Mouse (Mus musculus) lung, embryonic 16.5 days (tissue): ENCODE data around the gene Tfeb. TPM values are rescaled to one million over a fixed set of nuclear protein-coding genes. Genes with fewer than 3 reads are reported as not detected.

Source experiments
- ATAC-seq: fragments of 200-750 bp; cut with Nextera tagmentation; 2 replicates; pipeline ENCODE4 v1.8.0; 2017; ENCODE audit warnings: low read depth, mild to moderate bottlenecking, moderate library complexity
- H3K27ac ChIP-seq: fragments of 300-500 bp; sonication (generic); 2 replicates; pipeline ENCODE4 v1.5.1; 2014; ENCODE audit warnings: mild to moderate bottlenecking, control low read depth, low read length
- H3K27me3 ChIP-seq: fragments of 300-500 bp; sonication (generic); 2 replicates; pipeline ENCODE4 v1.6.1; 2014; ENCODE audit warnings: low read depth, low read length, mixed read lengths; ENCODE audit not compliant: control insufficient read depth, insufficient read depth
- H3K36me3 ChIP-seq: fragments of 300-500 bp; sonication (generic); 2 replicates; pipeline ENCODE4 v1.6.1; 2014; ENCODE audit warnings: low read length; ENCODE audit not compliant: control insufficient read depth, insufficient read depth
- H3K4me1 ChIP-seq: fragments of 300-500 bp; sonication (generic); replicated peaks from 2 replicates; pipeline ENCODE4 v1.6.1; 2014; ENCODE audit warnings: low read length, mixed read lengths; ENCODE audit not compliant: control insufficient read depth, insufficient read depth
- H3K4me2 ChIP-seq: fragments of 300-500 bp; sonication (generic); 2 replicates; pipeline ENCODE4 v1.6.1; 2014; ENCODE audit warnings: low read depth, low read length, control low read depth
- H3K4me3 ChIP-seq: fragments of 300-500 bp; sonication (generic); 2 replicates; pipeline ENCODE4 v1.5.1; 2014; ENCODE audit warnings: mild to moderate bottlenecking, low read length, control low read depth
- H3K9ac ChIP-seq: fragments of 300-500 bp; sonication (generic); 2 replicates; pipeline ENCODE4 v1.6.1; 2014; ENCODE audit warnings: low read length, control low read depth
- H3K9me3 ChIP-seq: fragments of 300-500 bp; sonication (generic); 2 replicates; pipeline ENCODE4 v1.6.1; 2016; ENCODE audit warnings: low read length; ENCODE audit not compliant: control insufficient read depth
- WGBS: fragments of 180-500 bp; shearing (Covaris S2); extraction: QIAGEN DNeasy Blood & Tissue Kit; methylation state at CpG from one replicate; pipeline ENCODE4 v1.1.7; 2014; 5-methylcytosine and 5-hydroxymethylcytosine counted together
- polyA plus RNA-seq: library from polyadenylated mRNA; unstranded; fragments of >200 nt; fragmentation: Nextera tagmentation; extraction: Ambion mirVana; gene quantifications from 2 replicates; pipeline ENCODE4 v1.2.1, GENCODE M21; 2015

Gene Tfeb
- polyA plus RNA-seq, 1 experiment from 2014 or later, result 13.1 TPM

DNA sequence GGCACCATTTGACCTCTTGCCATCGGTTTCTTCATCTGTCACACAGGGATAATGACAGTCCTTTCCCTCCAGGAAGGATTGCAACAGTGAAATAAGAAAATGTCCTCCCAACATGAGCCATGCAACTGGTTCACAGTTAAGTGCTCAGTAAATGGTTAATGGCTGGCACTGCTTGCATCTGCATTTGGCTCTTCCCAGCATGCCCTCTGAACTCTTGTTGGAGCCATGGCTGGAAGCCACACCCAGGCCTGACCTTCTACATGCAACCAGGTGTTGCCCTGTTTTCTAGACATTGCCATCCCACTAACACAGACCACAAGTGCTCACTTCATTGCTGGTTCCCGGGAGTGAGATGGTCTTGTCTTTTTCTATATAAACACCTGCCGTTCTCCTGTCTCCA, 28.9 kb upstream of the Tfeb start:
- Histone ChIP-seq H3K4me1 (peaks cover 5% of the 10 kb centered on the region), H3K36me3 (no peaks in the 10 kb centered on the region), H3K4me2 (no peak overlapping the region), H3K9me3 (no peaks in the 10 kb centered on the region), H3K9ac (no peak overlapping the region), H3K4me3 (no peak overlapping the region), H3K27ac (no peak overlapping the region), H3K27me3 (no peaks in the 10 kb centered on the region)
- no peak for ATAC-seq
- 66% methylated on average over 3 of the region's 3 CpGs for WGBS

DNA sequence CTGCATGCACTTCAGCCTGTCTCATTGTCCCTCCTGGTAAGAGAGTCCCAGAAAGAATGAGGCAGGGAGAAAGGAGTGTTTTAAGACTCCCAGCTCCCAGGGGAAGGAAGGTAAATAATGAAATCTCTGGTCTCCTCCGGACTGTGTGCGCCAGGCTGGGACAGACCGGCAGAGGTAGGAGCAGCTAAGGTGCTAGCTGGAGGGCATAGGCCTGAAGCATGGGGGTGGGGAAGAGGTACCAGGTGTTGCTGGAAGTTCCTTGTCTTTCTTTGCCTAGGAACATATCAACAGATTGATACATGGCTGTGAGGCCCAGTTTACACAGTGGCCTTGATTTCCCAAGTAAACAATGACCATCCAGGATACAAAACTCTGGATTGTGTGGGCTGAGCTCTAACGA, 27.9 kb upstream of the Tfeb start:
- no peak overlapping the region for H3K27ac ChIP-seq
- no peak overlapping the region for H3K9ac ChIP-seq
- H3K4me1 ChIP-seq, result peaks cover 5% of the 10 kb centered on the region; the same call in 1 of the 2 replicates
- H3K4me2 ChIP-seq, result no peak overlapping the region
- no peak overlapping the region for H3K4me3 ChIP-seq
- H3K36me3 ChIP-seq, result no peaks in the 10 kb centered on the region
- H3K9me3 ChIP-seq, result no peaks in the 10 kb centered on the region
- H3K27me3 ChIP-seq, result no peaks in the 10 kb centered on the region
- 55% methylated on average over 4 of the region's 4 CpGs for whole genome bisulfite sequencing
- no peak for ATAC-seq

DNA sequence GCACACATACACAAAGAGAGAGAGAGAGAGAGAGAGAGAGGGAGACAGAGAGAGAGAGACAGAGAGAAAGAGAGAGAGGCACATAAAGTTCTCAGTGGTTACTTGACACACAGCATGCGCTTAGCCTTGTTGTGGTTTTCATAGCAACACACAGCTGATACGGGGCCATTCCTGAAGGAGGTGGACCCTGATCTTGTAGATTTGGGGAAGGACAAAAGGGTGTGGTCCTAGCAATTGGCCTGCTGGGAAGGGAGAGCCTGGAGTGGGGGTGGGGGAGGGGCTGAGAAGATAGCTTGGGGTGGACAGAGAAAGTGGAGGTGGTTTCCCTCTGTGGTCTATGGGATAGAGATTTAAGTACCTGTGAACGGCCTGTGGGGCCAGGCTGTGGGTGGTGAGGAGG, 26.8 kb upstream of the Tfeb start:
- WGBS, result 65% methylated on average over 3 of the region's 3 CpGs
- no peak for ATAC-seq
- Histone ChIP-seq H3K4me2 (no peak overlapping the region), H3K9ac (no peak overlapping the region), H3K9me3 (no peaks in the 10 kb centered on the region), H3K4me1 (peaks cover 5% of the 10 kb centered on the region; the same call in 1 of the 2 replicates), H3K27ac (no peak overlapping the region), H3K36me3 (no peaks in the 10 kb centered on the region), H3K27me3 (no peaks in the 10 kb centered on the region), H3K4me3 (no peak overlapping the region)

DNA sequence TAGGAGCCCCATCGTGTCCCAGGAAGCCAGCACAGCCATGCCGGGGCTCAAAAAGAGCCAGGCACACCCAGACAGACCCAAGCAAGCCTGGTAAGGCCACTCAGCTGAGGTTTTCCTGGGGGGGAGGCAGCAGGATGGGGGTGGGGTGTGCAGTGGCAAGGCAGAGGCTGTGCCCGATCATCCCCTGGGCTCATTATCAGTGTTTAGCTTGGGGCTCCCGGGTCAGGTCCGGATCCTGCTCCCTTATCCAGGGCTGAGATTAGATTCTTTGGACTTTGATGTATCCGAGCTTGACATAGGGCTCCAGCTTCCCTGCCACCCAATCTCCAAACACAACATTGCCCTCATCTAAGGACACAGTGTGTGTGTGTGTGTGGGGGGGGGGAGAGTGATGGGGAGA, 24.9 kb upstream of the Tfeb start:
- 36% methylated on average over 6 of the region's 6 CpGs for WGBS
- no peak for ATAC-seq

DNA sequence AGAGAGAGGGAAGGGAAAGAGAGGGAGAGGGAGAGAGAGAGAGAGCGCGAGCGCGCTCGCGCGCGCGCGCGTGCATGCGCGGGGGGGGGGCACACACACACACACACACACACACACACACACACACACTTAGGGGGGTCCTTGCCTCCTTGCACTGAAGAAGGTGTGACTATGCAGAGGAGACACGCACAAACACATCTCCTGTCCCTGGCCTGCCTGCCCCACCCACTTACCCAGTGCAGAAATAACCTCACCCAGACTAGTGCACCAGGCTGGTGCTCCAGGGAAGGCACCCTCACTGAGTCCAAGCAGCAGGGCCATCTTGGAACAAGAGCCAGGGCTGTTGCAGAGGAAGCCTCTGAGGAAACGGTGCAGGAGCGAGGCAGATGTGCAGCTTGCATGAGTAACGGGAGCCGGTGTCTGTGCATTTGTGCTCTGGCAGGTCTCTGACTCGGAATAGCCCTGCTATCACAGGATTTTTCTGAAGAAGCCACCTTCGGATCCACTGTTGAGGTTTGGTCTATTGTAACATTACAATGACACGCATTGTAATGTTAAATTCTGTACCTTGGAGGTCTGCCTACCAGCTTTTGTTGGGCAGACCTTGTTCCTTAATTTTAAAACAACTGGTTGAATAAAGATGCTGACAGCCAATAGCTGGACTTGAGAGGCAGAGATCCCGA, 23.8 kb upstream of the Tfeb start:
- Histone ChIP-seq H3K4me3 (no peak overlapping the region), H3K36me3 (no peaks in the 10 kb centered on the region), H3K9me3 (no peaks in the 10 kb centered on the region), H3K9ac (no peak overlapping the region), H3K4me2 (no peak overlapping the region), H3K27me3 (no peaks in the 10 kb centered on the region), H3K4me1 (no peaks in the 10 kb centered on the region), H3K27ac (no peak overlapping the region)
- WGBS, result 58% methylated on average over 9 of the region's 22 CpGs
- no peak for ATAC-seq

More for the DNA sequence above, 24.9 kb upstream of the Tfeb start:
- Histone ChIP-seq H3K27ac (no peak overlapping the region), H3K9me3 (no peaks in the 10 kb centered on the region), H3K9ac (no peak overlapping the region), H3K27me3 (no peaks in the 10 kb centered on the region), H3K36me3 (no peaks in the 10 kb centered on the region), H3K4me3 (no peak overlapping the region), H3K4me1 (no peaks in the 10 kb centered on the region), H3K4me2 (no peak overlapping the region)

DNA sequence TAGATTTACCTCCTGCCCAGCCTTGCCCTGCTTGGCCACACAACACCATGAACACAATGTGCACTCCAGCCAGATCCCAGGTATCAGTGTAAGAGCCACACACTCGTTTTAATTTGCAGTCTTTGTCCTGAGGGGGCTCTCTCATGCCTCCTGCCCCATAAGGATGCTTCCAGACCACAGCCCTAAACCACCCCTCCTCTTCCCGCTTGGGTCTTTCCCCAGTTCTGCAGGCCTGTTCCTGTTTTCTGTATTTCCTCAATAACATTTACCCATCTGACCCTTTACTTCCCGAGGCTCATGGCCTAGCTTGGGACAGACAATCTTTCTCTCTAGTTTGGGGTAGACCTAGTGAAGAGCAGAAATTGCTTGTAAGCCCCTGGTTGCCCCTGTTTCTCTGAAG, 21.8 kb upstream of the Tfeb start:
- Histone ChIP-seq H3K9ac (no peak overlapping the region), H3K27me3 (no peaks in the 10 kb centered on the region), H3K36me3 (no peaks in the 10 kb centered on the region), H3K4me1 (no peaks in the 10 kb centered on the region), H3K27ac (no peak overlapping the region), H3K9me3 (no peaks in the 10 kb centered on the region), H3K4me3 (no peak overlapping the region), H3K4me2 (no peak overlapping the region)
- ATAC-seq, result no peak
- 50% methylated on average over 3 of the region's 3 CpGs for WGBS

DNA sequence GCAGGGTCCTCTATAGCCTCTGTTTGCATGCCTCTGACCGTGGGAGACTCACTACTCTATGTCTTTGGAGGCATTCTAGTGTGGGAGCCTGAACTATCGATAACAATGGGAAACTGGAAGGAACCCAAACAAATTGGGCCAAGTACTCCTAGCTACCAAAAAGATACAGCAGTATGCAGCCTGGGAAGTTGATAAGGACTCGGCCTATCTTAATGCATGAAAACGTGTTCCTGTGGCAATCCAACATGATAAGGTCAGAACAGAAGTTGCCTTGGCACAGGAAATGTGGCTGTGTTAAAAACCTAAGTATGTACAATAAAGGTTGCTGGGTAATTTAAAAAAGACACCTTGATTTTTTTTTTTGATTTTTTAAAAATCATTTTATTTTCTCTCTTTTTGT, 15.6 kb upstream of the Tfeb start:
- Histone ChIP-seq H3K9me3 (no peaks in the 10 kb centered on the region), H3K4me2 (no peak overlapping the region), H3K27ac (no peak overlapping the region), H3K4me3 (no peak overlapping the region), H3K36me3 (no peaks in the 10 kb centered on the region), H3K4me1 (no peaks in the 10 kb centered on the region), H3K9ac (no peak overlapping the region), H3K27me3 (no peaks in the 10 kb centered on the region)
- 59% methylated on average over 4 of the region's 4 CpGs for WGBS
- ATAC-seq, result no peak

DNA sequence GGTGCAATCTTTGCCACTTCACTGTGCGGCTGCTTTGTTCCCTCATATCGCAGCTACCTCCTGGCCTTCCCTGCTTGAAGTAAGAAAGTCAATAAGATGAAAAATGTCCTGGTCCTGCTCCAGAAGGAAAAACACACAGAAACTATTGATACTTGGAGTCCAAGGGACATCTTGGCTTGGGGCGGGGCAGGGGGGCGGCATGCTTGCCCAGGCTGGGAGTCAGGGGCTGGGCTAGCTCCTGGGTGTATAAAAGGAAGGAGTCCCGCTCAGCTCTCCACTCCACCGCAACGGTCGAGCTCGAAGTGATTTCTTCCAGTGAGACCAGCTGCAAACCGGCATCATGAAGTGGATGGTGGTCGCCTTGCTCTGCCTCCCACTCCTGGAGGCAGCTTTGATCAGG, 10.3 kb upstream of the Tfeb start, which contains the start of gene Pgc:
Pgc (plus strand) TSS at position 277 of the 400 bp plus-strand sequence.
- Histone ChIP-seq H3K27me3 (no peaks in the 10 kb centered on the region), H3K4me2 (peak within 1 kb of the TSS; percentile 11; the same call in 1 of the 2 replicates), H3K4me3 (no peak within 1 kb of the TSS), H3K9me3 (no peaks in the 10 kb centered on the region), H3K36me3 (no peaks in the 10 kb centered on the region), H3K9ac (no peak within 1 kb of the TSS; the same call in 1 of the 2 replicates), H3K27ac (no peak within 1 kb of the TSS), H3K4me1 (no peaks in the 10 kb centered on the region)
- no peak for ATAC-seq
- WGBS, result 51% methylated on average over 11 of the region's 11 CpGs

DNA sequence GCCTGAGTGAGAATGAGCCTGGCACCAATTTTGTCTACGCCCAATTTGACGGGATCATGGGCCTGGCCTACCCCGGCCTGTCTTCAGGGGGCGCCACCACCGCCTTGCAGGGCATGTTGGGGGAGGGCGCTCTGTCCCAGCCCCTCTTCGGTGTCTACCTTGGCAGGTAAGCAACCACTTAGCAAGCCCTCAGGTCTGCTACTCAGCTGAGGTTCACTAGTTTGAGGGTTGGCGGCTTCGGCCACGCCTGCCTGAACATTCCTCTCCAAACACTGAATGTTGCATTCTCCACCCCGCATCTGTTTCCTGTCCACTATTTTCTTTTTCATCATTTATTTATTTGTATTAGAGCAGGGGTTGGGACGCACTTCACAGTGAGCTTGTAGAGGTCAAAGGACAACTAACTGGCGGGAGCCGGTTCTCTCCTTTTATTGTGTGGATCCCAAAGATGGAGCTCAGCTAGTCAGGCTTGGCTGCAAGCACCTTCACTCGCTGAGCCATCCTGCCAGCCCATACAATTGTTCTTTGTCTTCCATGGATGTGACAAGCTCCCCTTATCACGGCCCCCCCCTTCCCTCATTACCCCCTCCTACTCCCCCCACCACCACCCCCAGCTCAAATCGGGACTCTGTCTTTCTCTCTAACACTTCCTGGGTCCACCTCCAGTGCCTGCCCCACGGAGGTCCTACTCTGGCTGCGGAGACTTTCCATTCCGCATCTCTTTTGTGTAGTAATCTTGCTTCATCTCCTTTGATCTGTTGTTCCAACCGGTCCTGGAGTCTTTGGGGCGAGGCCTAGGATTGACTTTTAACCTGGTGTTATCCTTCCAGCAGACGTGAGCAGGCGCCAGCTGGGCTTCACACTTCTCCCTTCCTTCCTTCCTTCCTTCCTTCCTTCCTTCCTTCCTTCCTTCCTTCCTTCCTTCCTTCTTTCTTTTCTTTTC, 5.9 kb upstream of the Tfeb start:
- peak; percentile 56; the same call in 1 of the 2 replicates for ATAC-seq

More for the DNA sequence above, 5.9 kb upstream of the Tfeb start:
- Histone ChIP-seq H3K4me1 (no peaks in the 10 kb centered on the region), H3K27me3 (no peaks in the 10 kb centered on the region), H3K27ac (no peak overlapping the region), H3K4me3 (no peak overlapping the region), H3K4me2 (no peak overlapping the region), H3K36me3 (no peaks in the 10 kb centered on the region), H3K9ac (no peak overlapping the region), H3K9me3 (no peaks in the 10 kb centered on the region)
- WGBS, result 44% methylated on average over 24 of the region's 24 CpGs
